Mouse (Mus musculus) midbrain, embryonic 13.5 days (tissue): ENCODE results near the gene Taf8. TPM values are rescaled to one million over a fixed set of nuclear protein-coding genes. Genes with fewer than 3 reads are reported as not detected.

Source experiments
- ATAC-seq: fragments of 200-750 bp; cut with Nextera tagmentation; 2 replicates; pipeline ENCODE4 v1.8.0; 2017; ENCODE audit warnings: mild to moderate bottlenecking, moderate TSS enrichment, moderate library complexity
- H3K27ac ChIP-seq: fragments of 300-500 bp; sonication (generic); 2 replicates; pipeline ENCODE4 v1.5.1; 2015; ENCODE audit warnings: inconsistent platforms, mild to moderate bottlenecking, moderate library complexity
- H3K27me3 ChIP-seq: fragments of 300-500 bp; sonication (generic); 2 replicates; pipeline ENCODE4 v1.6.1; 2015; ENCODE audit warnings: mild to moderate bottlenecking, inconsistent platforms
- H3K36me3 ChIP-seq: fragments of 300-500 bp; sonication (generic); 2 replicates; pipeline ENCODE4 v1.6.1; 2015; ENCODE audit warnings: mild to moderate bottlenecking, inconsistent platforms
- H3K4me1 ChIP-seq: fragments of 300-500 bp; sonication (generic); replicated peaks from 2 replicates; pipeline ENCODE4 v1.6.1; 2015; ENCODE audit warnings: inconsistent platforms
- H3K4me2 ChIP-seq: fragments of 300-500 bp; sonication (generic); replicated peaks from 2 replicates; pipeline ENCODE4 v1.6.1; 2015; ENCODE audit warnings: moderate library complexity, mild to moderate bottlenecking, inconsistent platforms
- H3K4me3 ChIP-seq: fragments of 300-500 bp; sonication (generic); replicated peaks from 2 replicates; pipeline ENCODE4 v1.5.1; 2015; ENCODE audit warnings: mild to moderate bottlenecking, inconsistent platforms
- H3K9ac ChIP-seq: fragments of 300-500 bp; sonication (generic); replicated peaks from 2 replicates; pipeline ENCODE4 v1.6.1; 2015; ENCODE audit warnings: mild to moderate bottlenecking, inconsistent platforms
- H3K9me3 ChIP-seq: fragments of 300-500 bp; sonication (generic); 2 replicates; pipeline ENCODE4 v1.6.1; 2016; ENCODE audit warnings: mild to moderate bottlenecking, inconsistent platforms
- WGBS: fragments of 180-500 bp; shearing (Covaris S2); methylation state at CpG from one replicate; pipeline ENCODE4 v1.1.7; 2015; 5-methylcytosine and 5-hydroxymethylcytosine counted together
- polyA plus RNA-seq: library from polyadenylated mRNA; unstranded; fragments of >200 nt; fragmentation: Nextera tagmentation; extraction: Ambion mirVana; gene quantifications from 2 replicates; pipeline ENCODE4 v1.2.1, GENCODE M21; 2015

Taf8 gene
- polyA plus RNA-seq, 1 experiment from 2014 or later: 27.3 TPM

GRCm38 (mm10) chr17:47474250-47474649 is 27.8 kb downstream of the Taf8 start:
- 0 out of 2 replicates have a peak, but pooled peaks cover 3% of the 10 kb centered on the region for H3K4me1 ChIP-seq
- H3K27me3 ChIP-seq: peaks cover 8% of the 10 kb centered on the region
- no peak overlapping the region for H3K4me3 ChIP-seq
- no peaks in the 10 kb centered on the region for H3K36me3 ChIP-seq
- no peak overlapping the region for H3K27ac ChIP-seq
- no peak for ATAC-seq
- no peak overlapping the region for H3K9ac ChIP-seq
- no peak overlapping the region for H3K4me2 ChIP-seq
- 80% methylated on average over 4 of the region's 4 CpGs for WGBS
- H3K9me3 ChIP-seq: no peaks in the 10 kb centered on the region

- Histone ChIP-seq H3K4me1 (0 out of 2 replicates have a peak, but pooled peaks cover 3% of the 10 kb centered on the region), H3K4me2 (no peak overlapping the region), H3K4me3 (no peak overlapping the region), H3K36me3 (no peaks in the 10 kb centered on the region), H3K9me3 (no peaks in the 10 kb centered on the region), H3K27ac (no peak overlapping the region), H3K27me3 (peaks cover 16% of the 10 kb centered on the region), H3K9ac (no peak overlapping the region)
- no peak for ATAC-seq
- 19% methylated on average over 8 of the region's 8 CpGs for WGBS
Observed at GRCm38 (mm10) chr17:47473434-47473974, 28.6 kb downstream of the Taf8 start.

GRCm38 (mm10) chr17:47472435-47473350 is 29.4 kb downstream of the Taf8 start:
- Histone ChIP-seq H3K4me2 (no peak overlapping the region), H3K27ac (no peak overlapping the region), H3K27me3 (peaks cover 24% of the 10 kb centered on the region), H3K9me3 (no peaks in the 10 kb centered on the region), H3K4me3 (no peak overlapping the region), H3K9ac (no peak overlapping the region), H3K36me3 (no peaks in the 10 kb centered on the region), H3K4me1 (peaks cover 7% of the 10 kb centered on the region; the same call in 1 of the 2 replicates)
- 62% methylated on average over 15 of the region's 15 CpGs for WGBS
- no peak for ATAC-seq

GRCm38 (mm10) chr17:47470686-47471085 is 31.4 kb downstream of the Taf8 start:
- peaks cover 42% of the 10 kb centered on the region for H3K27me3 ChIP-seq
- no peak overlapping the region for H3K4me2 ChIP-seq
- peaks cover 7% of the 10 kb centered on the region; the same call in 1 of the 2 replicates for H3K4me1 ChIP-seq
- H3K27ac ChIP-seq: no peak overlapping the region
- 71% methylated on average over 5 of the region's 5 CpGs for WGBS
- no peak overlapping the region for H3K4me3 ChIP-seq
- no peak for ATAC-seq
- H3K9ac ChIP-seq: no peak overlapping the region
- H3K9me3 ChIP-seq: no peaks in the 10 kb centered on the region
- no peaks in the 10 kb centered on the region for H3K36me3 ChIP-seq

GRCm38 (mm10) chr17:47470121-47470520 is 32.0 kb downstream of the Taf8 start:
- Histone ChIP-seq H3K27ac (no peak overlapping the region), H3K9me3 (no peaks in the 10 kb centered on the region), H3K27me3 (peaks cover 43% of the 10 kb centered on the region), H3K36me3 (no peaks in the 10 kb centered on the region), H3K4me1 (peaks cover 7% of the 10 kb centered on the region; the same call in 1 of the 2 replicates), H3K4me2 (no peak overlapping the region), H3K4me3 (no peak overlapping the region), H3K9ac (no peak overlapping the region)
- ATAC-seq: no peak
- WGBS: 96% methylated on average over 4 of the region's 4 CpGs

GRCm38 (mm10) chr17:47469642-47470041 is 32.5 kb downstream of the Taf8 start:
- 88% methylated on average over 4 of the region's 4 CpGs for WGBS
- no peak overlapping the region for H3K4me2 ChIP-seq
- H3K9me3 ChIP-seq: no peaks in the 10 kb centered on the region
- no peak overlapping the region for H3K4me3 ChIP-seq
- H3K4me1 ChIP-seq: peaks cover 7% of the 10 kb centered on the region; the same call in 1 of the 2 replicates
- no peak overlapping the region for H3K9ac ChIP-seq
- no peaks in the 10 kb centered on the region for H3K36me3 ChIP-seq
- ATAC-seq: no peak
- peaks cover 48% of the 10 kb centered on the region for H3K27me3 ChIP-seq
- H3K27ac ChIP-seq: no peak overlapping the region

- peaks cover 54% of the 10 kb centered on the region for H3K27me3 ChIP-seq
- ATAC-seq: no peak
- peaks cover 7% of the 10 kb centered on the region; the same call in 1 of the 2 replicates for H3K4me1 ChIP-seq
- H3K27ac ChIP-seq: no peak overlapping the region
- no peak overlapping the region; the same call in 1 of the 2 replicates for H3K4me3 ChIP-seq
- H3K4me2 ChIP-seq: peak overlapping the region; percentile 33
- WGBS: 8% methylated on average over 34 of the region's 34 CpGs
- H3K36me3 ChIP-seq: no peaks in the 10 kb centered on the region
- H3K9me3 ChIP-seq: no peaks in the 10 kb centered on the region
- no peak overlapping the region for H3K9ac ChIP-seq
Observed at GRCm38 (mm10) chr17:47468466-47468865, 33.6 kb downstream of the Taf8 start.

- Histone ChIP-seq H3K27ac (no peak overlapping the region), H3K27me3 (peaks cover 54% of the 10 kb centered on the region), H3K4me3 (no peak overlapping the region; the same call in 1 of the 2 replicates), H3K4me1 (peaks cover 7% of the 10 kb centered on the region; the same call in 1 of the 2 replicates), H3K9ac (no peak overlapping the region), H3K36me3 (no peaks in the 10 kb centered on the region), H3K4me2 (peak overlapping the region; percentile 33), H3K9me3 (no peaks in the 10 kb centered on the region)
- 16% methylated on average over 14 of the region's 14 CpGs for WGBS
- ATAC-seq: no peak
Observed at GRCm38 (mm10) chr17:47468063-47468462, 34.0 kb downstream of the Taf8 start.

GRCm38 (mm10) chr17:47467659-47468058 is 34.4 kb downstream of the Taf8 start:
- H3K9ac ChIP-seq: no peak overlapping the region
- peaks cover 7% of the 10 kb centered on the region; the same call in 1 of the 2 replicates for H3K4me1 ChIP-seq
- 61% methylated on average over 11 of the region's 11 CpGs for WGBS
- H3K4me2 ChIP-seq: 0 out of 2 replicates have a peak overlapping the region, but pooled peaks have one; percentile 33
- no peak overlapping the region for H3K27ac ChIP-seq
- H3K9me3 ChIP-seq: no peaks in the 10 kb centered on the region
- ATAC-seq: no peak
- peaks cover 54% of the 10 kb centered on the region for H3K27me3 ChIP-seq
- H3K36me3 ChIP-seq: no peaks in the 10 kb centered on the region
- no peak overlapping the region for H3K4me3 ChIP-seq

- Histone ChIP-seq H3K36me3 (no peaks in the 10 kb centered on the region), H3K4me3 (no peak overlapping the region), H3K9ac (no peak overlapping the region), H3K4me2 (no peak overlapping the region), H3K27me3 (peaks cover 54% of the 10 kb centered on the region), H3K27ac (no peak overlapping the region), H3K4me1 (peaks cover 7% of the 10 kb centered on the region; the same call in 1 of the 2 replicates), H3K9me3 (no peaks in the 10 kb centered on the region)
- WGBS: 39% methylated on average over 9 of the region's 9 CpGs
- no peak for ATAC-seq
Observed at GRCm38 (mm10) chr17:47466284-47466683, 35.8 kb downstream of the Taf8 start.

GRCm38 (mm10) chr17:47465016-47465415 is 37.1 kb downstream of the Taf8 start:
- 77% methylated on average over 11 of the region's 11 CpGs for WGBS
- no peak overlapping the region for H3K4me3 ChIP-seq
- H3K27ac ChIP-seq: no peak overlapping the region
- peaks cover 4% of the 10 kb centered on the region; the same call in 1 of the 2 replicates for H3K4me1 ChIP-seq
- H3K9me3 ChIP-seq: no peaks in the 10 kb centered on the region
- ATAC-seq: no peak
- peaks cover 54% of the 10 kb centered on the region for H3K27me3 ChIP-seq
- H3K4me2 ChIP-seq: no peak overlapping the region
- H3K36me3 ChIP-seq: no peaks in the 10 kb centered on the region
- no peak overlapping the region for H3K9ac ChIP-seq
